Mouse (Mus musculus) heart, postnatal 10 days (tissue): ENCODE data around the gene Mef2a. TPM values are rescaled to one million over a fixed set of nuclear protein-coding genes. Genes with fewer than 3 reads are reported as not detected.

ENCODE experiments used
- DNase-seq, 2 experiments: peaks; one replicate each; pipeline ENCODE4 v3.0.0; 2021
- intact Hi-C: fragments of 180-260 bp; cut with DNase I; formaldehyde crosslinking; loops from one replicate; pipeline ENCODE4 v1.15.1; 2025
- total RNA-seq, 2 experiments: library from RNA; stranded (reverse); gene quantifications; 2 replicates each; pipeline ENCODE4 v1.2.3; 2021

Mef2a gene
- total RNA-seq, 2 experiments from 2014 or later, result 192 to 218 TPM

- peak; percentile 72 to 83 for DNase-seq
- intact Hi-C loops, result loop anchor here (2.0 kb wide), 1 partner anchor 414 kb away; no protein-coding TSS in a partner anchor
Observed at GRCm38 (mm10) chr7:67217025-67217424, 155.6 kb downstream of the Mef2a start.

DNA sequence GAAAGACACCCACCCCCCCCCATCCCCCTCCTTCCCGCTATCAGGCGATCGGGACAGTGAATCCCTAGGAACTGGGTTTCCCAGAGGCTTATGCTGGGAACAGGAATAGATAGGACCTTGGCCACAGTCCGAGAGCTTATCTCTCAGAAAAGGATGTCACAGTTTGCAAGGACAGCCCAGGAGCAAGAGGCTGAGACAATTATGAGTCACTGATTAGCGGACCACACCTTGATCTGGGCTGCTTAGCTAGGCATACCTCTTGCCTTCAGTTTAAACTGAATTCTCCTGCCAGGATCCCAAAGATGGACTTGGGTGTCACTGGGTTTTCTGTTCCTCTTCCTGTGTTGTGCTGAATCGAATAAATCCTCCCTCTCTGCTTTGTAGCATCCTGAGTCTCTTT, 156.3 kb downstream of the Mef2a start:
- intact Hi-C loops, result loop anchor here (2.0 kb wide), 1 partner anchor 414 kb away; no protein-coding TSS in a partner anchor
- DNase-seq, result no peak

- intact Hi-C loops, result no loop called here
Observed at GRCm38 (mm10) chr7:67213589-67213988, 159.1 kb downstream of the Mef2a start.

GRCm38 (mm10) chr7:67211971-67212370, 160.7 kb downstream of the Mef2a start:
- intact Hi-C loops, result no loop called here
- no peak for DNase-seq

More at GRCm38 (mm10) chr7:67213589-67213988, 159.1 kb downstream of the Mef2a start:
- no peak for DNase-seq

DNA sequence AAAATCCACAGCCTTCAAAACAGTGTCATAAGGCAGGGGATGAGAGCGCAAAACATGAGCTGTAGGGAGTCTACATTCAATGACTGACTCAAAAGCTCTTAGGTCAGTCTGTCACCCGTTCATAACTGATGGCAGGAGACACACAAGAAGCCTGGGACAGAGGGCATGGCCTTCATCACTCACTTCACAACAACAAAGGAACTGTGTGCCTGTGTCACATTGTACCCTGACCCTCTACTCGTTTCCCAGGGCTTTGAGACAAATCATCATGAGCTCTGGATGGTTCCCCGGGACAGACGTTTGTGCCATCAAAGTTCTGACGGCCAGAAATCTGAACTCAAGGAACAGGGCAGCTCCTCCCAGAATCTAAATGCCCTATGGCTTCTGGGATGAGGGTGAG, 161.3 kb downstream of the Mef2a start:
- no peak for DNase-seq
- intact Hi-C loops, result no loop called here

- DNase-seq, result no peak
- intact Hi-C loops, result no loop called here
Observed at GRCm38 (mm10) chr7:67210004-67210833, 162.4 kb downstream of the Mef2a start.

DNA sequence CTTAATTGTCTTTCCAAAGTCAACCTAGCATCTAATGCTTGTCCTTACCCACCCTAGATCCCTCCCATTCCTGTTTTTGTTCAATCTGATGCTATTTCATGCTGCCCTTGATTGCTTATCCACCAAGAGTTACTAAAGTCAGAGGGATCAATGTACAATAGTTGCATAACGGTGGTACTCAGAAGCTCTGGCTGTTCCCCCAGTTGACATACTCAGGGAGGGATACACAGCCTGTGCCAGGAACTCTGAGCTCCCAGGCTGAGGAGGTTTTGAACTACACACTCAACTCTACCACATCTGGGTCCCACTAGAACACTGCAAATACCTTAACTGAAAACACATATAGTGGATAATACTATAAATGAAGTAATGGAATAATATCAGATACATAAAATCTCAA, 164.3 kb downstream of the Mef2a start:
- DNase-seq, result no peak
- intact Hi-C loops, result no loop called here

DNA sequence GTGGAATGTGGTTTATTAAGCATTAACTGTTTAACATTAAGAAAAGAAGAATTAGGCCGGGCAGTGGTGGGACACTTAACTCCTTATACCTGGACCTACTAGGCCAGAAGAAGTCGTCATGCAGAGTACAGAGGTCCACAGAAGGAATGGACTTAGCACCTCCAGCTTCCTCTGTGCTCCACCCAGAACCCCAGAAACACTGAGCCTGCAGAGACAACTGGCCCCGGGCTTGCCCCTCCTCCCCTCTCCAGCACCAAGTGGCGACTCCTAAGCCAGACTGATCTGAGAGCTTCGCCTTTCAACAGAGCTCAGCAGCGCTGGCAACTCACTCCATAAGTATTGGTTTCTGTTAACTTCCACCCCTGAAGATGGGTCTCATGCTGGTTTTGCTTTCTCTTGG, 165.0 kb downstream of the Mef2a start:
- intact Hi-C loops, result no loop called here
- DNase-seq, result no peak

DNA sequence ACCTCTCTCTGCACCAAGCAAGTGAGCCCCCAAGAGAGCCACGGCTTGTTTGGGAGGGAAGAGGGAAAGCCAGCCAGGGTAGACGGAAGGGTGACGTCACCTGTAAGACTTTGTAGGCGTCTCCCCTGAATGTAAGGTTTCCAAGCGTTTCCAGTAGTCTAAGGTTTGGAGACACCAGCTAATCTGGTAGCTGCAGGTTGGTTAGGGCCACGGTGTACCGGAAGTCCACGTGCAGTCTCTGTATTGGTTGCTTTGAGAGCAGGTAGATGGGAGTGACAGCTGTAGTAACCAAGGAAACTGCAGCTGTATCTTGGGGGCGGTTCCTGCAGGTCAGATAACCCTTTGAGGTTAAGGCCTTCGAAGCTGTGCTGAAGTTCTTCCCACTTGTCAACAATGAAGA, 166.2 kb downstream of the Mef2a start:
- intact Hi-C loops, result no loop called here
- DNase-seq, result no peak

- intact Hi-C loops, result no loop called here
- DNase-seq, result no peak
Observed at GRCm38 (mm10) chr7:67205734-67206425, 166.8 kb downstream of the Mef2a start.

DNA sequence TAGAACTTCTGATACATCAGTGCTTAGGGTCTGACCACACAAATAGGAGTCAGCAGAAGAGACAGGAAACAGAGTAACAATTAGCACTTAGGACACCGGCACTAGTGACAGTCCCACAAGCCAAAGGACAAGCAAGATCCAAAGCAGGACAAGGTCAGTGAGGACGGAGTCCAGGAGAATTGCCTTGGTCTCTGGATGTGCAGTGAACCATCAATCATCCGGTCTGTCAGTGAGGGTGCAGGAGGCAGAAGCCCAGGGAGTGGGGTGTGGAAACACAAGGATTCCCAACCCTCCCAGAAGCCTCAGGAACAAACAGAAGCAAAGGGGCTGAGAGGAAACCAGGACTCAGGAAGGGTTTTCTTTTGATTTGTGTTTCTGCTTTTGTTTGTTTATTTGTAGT, 169.0 kb downstream of the Mef2a start:
- intact Hi-C loops, result no loop called here
- no peak for DNase-seq

DNA sequence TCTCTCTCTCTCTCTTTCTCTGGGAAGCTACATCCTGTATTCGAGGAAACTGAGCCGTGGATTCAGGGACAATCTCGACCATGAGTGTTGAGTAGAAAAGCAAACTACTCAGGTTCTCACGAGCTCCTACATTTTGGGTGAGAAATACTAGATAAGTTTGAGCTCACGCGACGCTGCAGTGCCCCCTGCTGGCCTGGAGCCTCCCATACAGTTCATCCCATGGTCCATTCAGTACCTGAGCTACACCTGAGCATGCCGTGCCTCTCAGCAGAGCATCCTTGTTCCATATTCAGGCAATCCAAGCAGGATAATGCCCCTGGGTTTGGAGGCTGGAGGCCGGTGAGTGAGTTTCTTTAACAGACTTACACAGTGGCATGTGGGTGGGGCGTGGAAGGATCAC, 173.2 kb downstream of the Mef2a start:
- peak; percentile 62 to 84 for DNase-seq
- intact Hi-C loops, result loop anchor here (1.0 to 5.0 kb wide), 4 partner anchors 137 to 489 kb away; no protein-coding TSS in a partner anchor

- no peak for DNase-seq
- intact Hi-C loops, result no loop called here
Observed at GRCm38 (mm10) chr7:67183786-67184185, 188.9 kb downstream of the Mef2a start.

Other genes with a start within 250 kb of the Mef2a start
- gene Lysmd4, start 150.3 kb downstream of the Mef2a start, total RNA-seq, result 10 to 100 TPM; 15.5 to 17.7 TPM